Mouse (Mus musculus) megakaryocyte, embryonic 14.5 days (primary cell): ENCODE data around the gene H2al1d.

Source experiments
- FLI1 ChIP-seq: IDR thresholded peaks from 2 replicates; pipeline ENCODE4 v1.6.1; 2012; ENCODE audit warnings: low read length, inconsistent platforms, mixed read lengths
- GATA1 ChIP-seq: IDR thresholded peaks from 3 replicates; pipeline ENCODE4 v1.6.1; 2012; ENCODE audit warnings: mixed read lengths, low read length, inconsistent platforms, borderline replicate concordance

DNA sequence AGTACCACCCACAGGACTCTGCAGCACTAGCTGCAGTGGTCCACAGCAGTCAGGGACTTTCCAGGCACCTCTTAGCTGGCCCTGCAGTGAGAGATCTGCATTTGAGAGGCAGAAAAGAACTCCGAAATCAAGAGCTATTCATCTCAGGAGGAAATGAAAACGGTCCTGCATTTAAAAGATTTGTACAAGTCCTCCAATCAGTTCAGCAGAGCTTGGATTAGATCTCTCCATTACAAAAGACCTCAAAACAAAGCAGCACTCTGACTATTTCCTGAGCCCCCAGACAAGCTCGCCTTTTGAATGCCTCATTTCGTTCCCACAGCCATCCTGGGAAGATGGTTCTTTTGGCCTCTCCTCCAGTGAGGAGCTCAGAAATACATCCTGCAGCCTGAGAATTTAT, 19.4 kb upstream of the H2al1d start:
- TF ChIP-seq GATA1 (no peak), FLI1 (no peak)
